Mouse (Mus musculus): ENCODE measurements around the gene Tmem242.

- no peak for TF ChIP-seq CTCF (IDR thresholded peaks at IDR 0.05; ENCODE audit: insufficient read depth, low read depth, low read length)
- no peak for TF ChIP-seq POLR2A (IDR thresholded peaks at IDR 0.05; ENCODE audit: insufficient read depth, low read depth, low read length)
These were observed 69.0 kb downstream of the Tmem242 start for GRCm38 (mm10) chr17:5371032-5371431.

All from olfactory bulb, adult 2 months (tissue).